Mouse (Mus musculus) gastrocnemius, adult 2 months (tissue): ENCODE data around the gene Gm21767. TPM values are rescaled to one million over a fixed set of nuclear protein-coding genes. Genes with fewer than 3 reads are reported as not detected.
"Not testable (repeated sequence)": the region's sequence is repeated elsewhere in the genome, so short reads cannot be mapped to it uniquely, and the experiment has no call there.

Experiments
- DNase-seq: peaks from one replicate; pipeline ENCODE4 v3.0.0; 2022
- H3K27ac ChIP-seq: fragments of 200-600 bp; 2 replicates; pipeline ENCODE4 v1.8.1; 2022; ENCODE audit warnings: mild to moderate bottlenecking
- H3K4me3 ChIP-seq: fragments of 200-600 bp; 2 replicates; pipeline ENCODE4 v1.8.1; 2022; ENCODE audit warnings: mild to moderate bottlenecking, moderate library complexity
- intact Hi-C: fragments of 180-260 bp; cut with DNase I; formaldehyde crosslinking; loops from one replicate; pipeline ENCODE4 v1.15.1; 2025
- long read RNA-seq, 2 experiments: library from polyadenylated mRNA; stranded (forward); transcript quantifications; one replicate each; pipeline ENCODE4 v2.0.0; 2021
- total RNA-seq, 2 experiments: library from RNA; stranded (reverse); gene quantifications; 2 replicates each; pipeline ENCODE4 v1.2.3; 2021

The Gm21767 gene
- not detected for total RNA-seq
- long read RNA-seq, experiment 1 = 0 reads
- long read RNA-seq, experiment 2 = 0 reads

DNA sequence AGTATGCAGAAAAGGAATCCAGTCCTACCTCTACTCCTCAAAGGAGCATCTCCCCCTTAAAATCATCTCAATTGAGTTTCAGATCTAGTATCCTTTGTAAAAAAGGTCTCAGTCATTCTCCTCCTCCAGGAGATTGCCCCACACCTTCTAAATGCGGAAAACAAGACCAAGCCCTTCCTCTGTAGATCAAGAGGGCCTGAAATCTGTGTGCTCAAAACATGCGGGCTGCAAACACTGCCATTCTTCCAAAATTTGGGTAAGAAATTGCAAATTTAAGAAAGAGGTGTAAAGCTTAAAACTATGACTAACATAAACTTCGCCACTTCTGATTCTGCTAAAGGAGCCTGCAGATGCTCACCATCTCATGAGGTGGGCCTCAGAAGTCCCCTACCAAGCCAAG lies at the start of gene Gm21767:
Gene Gm21767, plus strand, starts transcription at position 301 of the 400 bp plus-strand sequence.
- H3K27ac ChIP-seq, H3K4me3 ChIP-seq, intact Hi-C loops, DNase-seq: not testable (repeated sequence)
